Mouse (Mus musculus) induced T-regulatory cell, adult 2 months (primary cell): ENCODE data around the gene Nmb.

Source experiments
- DNase-seq: peaks from one replicate; pipeline ENCODE4 v3.0.0-alpha.2; 2012; ENCODE audit warnings: low read depth

Gene Nmb

GRCm38 (mm10) chr7:80860227-80860626 is 44.6 kb downstream of the Nmb start:
- peak; percentile 93 for DNase-seq

DNA sequence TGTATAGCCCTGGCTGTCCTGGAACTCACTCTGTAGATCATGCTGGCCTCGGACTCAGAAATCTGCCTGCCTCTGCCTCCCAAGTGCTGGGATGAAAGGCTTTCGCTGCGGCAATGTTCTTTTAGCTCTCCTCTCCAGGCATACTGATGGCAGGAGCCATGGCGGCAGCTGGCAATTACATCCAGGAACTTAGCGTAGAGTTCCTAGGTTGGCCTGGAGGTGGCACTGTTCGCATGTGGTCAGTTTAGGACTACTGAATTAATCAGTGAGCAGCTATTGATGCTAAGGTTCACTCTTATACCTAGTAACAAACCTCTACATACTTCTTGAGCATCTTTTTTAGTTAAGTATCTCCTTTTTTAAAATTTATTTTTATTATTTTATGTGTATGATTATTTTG is 47.7 kb downstream of the Nmb start:
- DNase-seq: peak; percentile 88

DNA sequence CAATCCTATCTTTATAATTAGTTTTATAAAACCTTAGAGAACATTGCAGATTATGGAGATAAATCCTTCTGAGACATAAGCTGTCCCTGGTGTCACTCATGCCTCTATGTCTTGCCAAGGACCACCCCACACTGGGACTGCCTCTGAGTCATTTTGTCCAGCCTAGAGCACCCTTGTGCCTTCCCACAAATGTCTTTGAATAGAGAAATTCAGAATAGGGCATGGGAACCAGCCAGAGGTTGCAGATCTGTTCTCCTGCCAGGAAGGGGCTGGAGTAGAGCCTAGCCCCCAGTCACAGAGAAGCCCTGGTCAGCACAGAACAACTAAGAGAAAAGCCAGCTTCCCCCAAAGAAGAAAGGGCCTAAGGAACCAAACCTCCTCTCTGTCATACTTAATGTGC is 49.6 kb downstream of the Nmb start:
- no peak for DNase-seq

- DNase-seq: no peak
These were observed 51.7 kb downstream of the Nmb start for GRCm38 (mm10) chr7:80853218-80853617.
